Mouse (Mus musculus) megakaryocyte progenitor cell, adult 5-6 weeks (primary cell): ENCODE data around the gene Tmem252. TPM values are rescaled to one million over a fixed set of nuclear protein-coding genes. Genes with fewer than 3 reads are reported as not detected.
"Not testable (repeated sequence)": the region's sequence is repeated elsewhere in the genome, so short reads cannot be mapped to it uniquely, and the experiment has no call there.

ENCODE experiments used
- ATAC-seq: replicated peaks from 2 replicates; pipeline ENCODE4 v1.8.0; 2016; ENCODE audit warnings: mild to moderate bottlenecking, moderate TSS enrichment, inconsistent platforms; ENCODE audit not compliant: poor library complexity
- total RNA-seq, 2 experiments: library from RNA; stranded (forward) in 1 of 2; stranded (reverse) in 1 of 2; fragments of 157-497, 149-512 nt in 1 of 2; fragments of 200-1000 nt in 1 of 2; gene quantifications; 2 replicates each; pipeline versions ENCODE4 v1.2.3 to v1.2.4; 2015 to 2017

Tmem252 gene
- total RNA-seq, 2 experiments from 2014 or later: not detected

GRCm38 (mm10) chr19:24677242-24677984 is 3.6 kb downstream of the Tmem252 start:
- ATAC-seq: no peak

GRCm38 (mm10) chr19:24683016-24683720 is 9.4 kb downstream of the Tmem252 start:
- ATAC-seq: no peak

- ATAC-seq: no peak
Observed at GRCm38 (mm10) chr19:24686411-24686810, 12.6 kb downstream of the Tmem252 start.

- no peak for ATAC-seq
Observed at GRCm38 (mm10) chr19:24688327-24688726, 14.5 kb downstream of the Tmem252 start.

- ATAC-seq: no peak
Observed at GRCm38 (mm10) chr19:24689531-24689930, 15.7 kb downstream of the Tmem252 start.

GRCm38 (mm10) chr19:24692691-24693090 is 18.9 kb downstream of the Tmem252 start:
- ATAC-seq: no peak

GRCm38 (mm10) chr19:24697946-24698345 is 24.1 kb downstream of the Tmem252 start:
- no peak for ATAC-seq

GRCm38 (mm10) chr19:24698651-24699050 is 24.8 kb downstream of the Tmem252 start:
- ATAC-seq: no peak

- ATAC-seq: no peak
Observed at GRCm38 (mm10) chr19:24699196-24699595, 25.4 kb downstream of the Tmem252 start.

GRCm38 (mm10) chr19:24699910-24700309 is 26.1 kb downstream of the Tmem252 start:
- no peak for ATAC-seq

GRCm38 (mm10) chr19:24700664-24701063 is 26.9 kb downstream of the Tmem252 start:
- no peak for ATAC-seq

GRCm38 (mm10) chr19:24701716-24702115 is 27.9 kb downstream of the Tmem252 start:
- no peak for ATAC-seq

GRCm38 (mm10) chr19:24703168-24703567 is 29.4 kb downstream of the Tmem252 start:
- not testable (repeated sequence) for ATAC-seq

GRCm38 (mm10) chr19:24703680-24704079 is 29.9 kb downstream of the Tmem252 start:
- no peak for ATAC-seq

- ATAC-seq: no peak
Observed at GRCm38 (mm10) chr19:24704326-24704725, 30.5 kb downstream of the Tmem252 start.

GRCm38 (mm10) chr19:24705395-24705794 is 31.6 kb downstream of the Tmem252 start:
- no peak for ATAC-seq

- ATAC-seq: peak; percentile 90
Observed at GRCm38 (mm10) chr19:24707071-24707906, 33.5 kb downstream of the Tmem252 start.

- ATAC-seq: no peak
Observed at GRCm38 (mm10) chr19:24708032-24708431, 34.2 kb downstream of the Tmem252 start.

- ATAC-seq: no peak
Observed at GRCm38 (mm10) chr19:24716303-24717097, 42.7 kb downstream of the Tmem252 start.

GRCm38 (mm10) chr19:24718021-24718420 is 44.2 kb downstream of the Tmem252 start:
- no peak for ATAC-seq

- no peak for ATAC-seq
Observed at GRCm38 (mm10) chr19:24719504-24719903, 45.7 kb downstream of the Tmem252 start.
